Mouse (Mus musculus) left cerebral cortex, postnatal 36 days (tissue): ENCODE results near the gene Taf6l. TPM values are rescaled to one million over a fixed set of nuclear protein-coding genes. Genes with fewer than 3 reads are reported as not detected.
A peak's percentile ranks its signal among the peaks of the same experiment; 100 is the strongest.

Experiments used
- DNase-seq, 2 experiments: peaks; one replicate each; pipeline ENCODE4 v3.0.0; 2021 to 2022; ENCODE audit warnings: low spot score in 2 of 2, mixed read lengths in 1 of 2
- intact Hi-C: fragments of 180-260 bp; cut with DNase I; formaldehyde crosslinking; loops from one replicate; pipeline ENCODE4 v1.15.1; 2025
- total RNA-seq, 2 experiments: library from RNA; stranded (reverse); gene quantifications; 2 replicates each; pipeline ENCODE4 v1.2.3; 2021

Taf6l gene
- total RNA-seq, 2 experiments from 2014 or later: 12.5 to 14.4 TPM

- intact Hi-C loops: no loop called here
- no peak for DNase-seq
Observed at GRCm38 (mm10) chr19:8798947-8799315, 12.7 kb upstream of the Taf6l start.

- peak; percentile 86 to 89 for DNase-seq
- intact Hi-C loops: no loop called here
Observed at GRCm38 (mm10) chr19:8798264-8798946, 12.2 kb upstream of the Taf6l start, which contains the start of gene Polr2g. Polr2g (minus strand) TSS chr19:8798577.

DNA sequence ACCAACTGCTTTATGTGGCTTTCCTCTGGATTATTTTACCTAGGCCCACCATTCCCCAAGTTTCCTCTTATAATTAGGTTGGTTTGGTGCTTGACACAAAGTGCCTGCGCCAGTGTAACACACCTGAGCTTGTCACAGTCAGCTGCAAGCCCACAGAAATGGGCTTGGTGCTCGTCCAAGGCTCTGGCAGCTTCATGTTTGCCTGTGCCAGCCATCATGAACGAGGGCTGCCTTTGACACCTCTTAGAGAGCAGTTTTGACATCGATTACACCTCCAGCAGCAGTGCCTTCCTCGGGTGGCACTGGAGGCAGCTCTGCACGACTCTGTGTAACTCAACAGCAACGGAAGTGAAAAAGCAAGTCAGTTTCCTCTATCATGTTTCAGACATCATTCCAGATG is 4.0 kb upstream of the Taf6l start:
- intact Hi-C loops: no loop called here
- DNase-seq: peak in 1 of 2 experiments; percentile 23

DNA sequence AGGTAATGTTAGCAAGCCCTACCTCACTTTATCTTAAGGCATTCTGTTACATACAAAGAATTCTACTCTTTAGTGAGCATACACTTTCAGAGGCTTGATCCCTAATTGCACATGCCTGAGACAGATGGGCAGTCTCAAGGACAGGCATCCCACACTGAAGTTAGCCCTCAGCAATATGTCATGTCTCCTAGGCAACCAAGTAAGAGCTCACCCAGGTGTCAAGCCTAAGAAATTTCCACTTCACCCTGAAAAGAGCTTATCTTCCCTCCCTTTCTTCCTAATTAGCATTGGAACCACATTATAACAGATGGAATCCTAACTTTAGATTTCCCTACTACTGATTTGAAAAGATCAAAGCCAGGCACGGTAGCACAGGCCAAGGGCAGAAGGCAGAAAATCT is 3.0 kb upstream of the Taf6l start:
- DNase-seq: peak; percentile 13 to 23
- intact Hi-C loops: no loop called here

- no peak for DNase-seq
- intact Hi-C loops: no loop called here
Observed at GRCm38 (mm10) chr19:8788521-8788920, 2.3 kb upstream of the Taf6l start.

DNA sequence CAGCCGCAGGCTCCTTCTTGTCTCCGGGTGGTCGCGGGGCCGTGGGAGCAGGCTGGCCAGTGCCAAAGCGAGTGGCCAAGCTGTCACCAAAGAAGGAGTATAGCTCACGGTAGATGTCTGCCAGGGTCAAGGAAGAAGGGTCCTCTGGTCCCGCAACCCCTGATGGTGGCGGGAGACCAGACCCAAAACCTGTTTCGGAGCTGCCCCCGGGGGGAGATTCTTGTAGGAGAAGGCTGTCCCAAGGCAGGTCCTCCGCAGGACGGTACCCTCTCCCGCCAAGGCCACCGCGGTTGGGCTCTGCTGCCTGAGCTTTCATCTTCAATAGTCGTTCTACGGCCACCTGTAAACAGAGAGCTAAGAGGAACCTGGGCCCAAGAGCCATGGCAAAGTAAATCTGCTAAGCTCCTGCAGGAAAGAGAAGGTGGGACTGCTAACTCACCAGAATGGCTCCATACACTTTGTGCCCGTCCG is 11.2 kb downstream of the Taf6l start:
- peak in 1 of 2 experiments; percentile 24 for DNase-seq
- intact Hi-C loops: loop anchor here (5.0 kb wide), 1 partner anchor 47 kb away; the partner anchor contains the start of gene Hnrnpul2

GRCm38 (mm10) chr19:8774086-8774835 is 12.0 kb downstream of the Taf6l start, which contains the start of gene Tmem179b:
Tmem179b (minus strand) TSS chr19:8774467.
- intact Hi-C loops: loop anchor here (5.0 kb wide), 1 partner anchor 48 kb away; the partner anchor contains the start of gene Hnrnpul2
- peak; percentile 97 for DNase-seq

DNA sequence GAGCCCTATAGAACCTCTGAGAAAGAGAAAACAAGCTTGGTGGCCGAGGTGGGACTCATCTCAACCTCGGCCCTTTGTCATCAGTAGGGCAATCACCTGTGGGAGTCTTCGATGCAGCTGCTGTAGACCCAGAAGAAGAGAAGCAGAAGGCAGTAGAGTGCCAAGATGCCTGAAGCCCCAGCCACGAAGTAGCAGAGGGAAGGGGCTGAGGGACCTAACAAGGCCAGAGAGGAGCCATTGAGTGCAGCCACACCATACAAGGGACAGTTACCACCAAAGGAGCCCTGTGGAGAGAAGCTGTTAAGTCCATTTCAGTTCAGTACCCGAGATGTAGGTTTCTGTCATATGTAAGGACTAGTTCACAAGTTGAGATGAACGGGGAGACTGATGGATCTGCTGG is 12.8 kb downstream of the Taf6l start:
- intact Hi-C loops: loop anchor here (5.0 kb wide), 1 partner anchor 49 kb away; the partner anchor contains the start of gene Hnrnpul2

DNA sequence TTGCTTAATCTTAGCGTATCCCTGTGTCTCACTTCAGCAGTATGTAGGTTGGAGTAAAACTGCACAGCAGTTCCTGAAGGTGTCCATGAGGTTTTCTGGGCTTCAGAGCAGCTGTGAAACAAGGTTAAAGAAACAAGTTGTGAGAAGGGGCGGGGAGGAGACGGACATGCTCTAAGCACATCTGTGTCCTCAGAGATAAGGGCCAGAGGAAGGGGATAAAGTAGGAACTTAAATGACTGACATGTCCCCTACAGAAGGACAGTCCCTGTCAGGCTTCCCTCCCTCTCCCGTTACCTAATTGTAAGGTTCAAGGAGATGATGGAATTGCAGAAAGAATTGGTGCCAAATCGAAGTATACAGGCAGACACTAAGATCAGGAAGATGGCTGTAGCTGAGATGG is 13.2 kb downstream of the Taf6l start:
- intact Hi-C loops: loop anchor here (5.0 kb wide), 1 partner anchor 49 kb away; the partner anchor contains the start of gene Hnrnpul2
- no peak for DNase-seq

More for the DNA sequence above, 12.8 kb downstream of the Taf6l start:
- DNase-seq: no peak

- intact Hi-C loops: loop anchor here (5.0 kb wide), 1 partner anchor 52 kb away; the partner anchor contains the start of gene Hnrnpul2
Observed at GRCm38 (mm10) chr19:8770567-8771270, 15.5 kb downstream of the Taf6l start, which contains the start of gene Tmem223. Tmem223 (plus strand) TSS chr19:8770996.

GRCm38 (mm10) chr19:8765562-8765961 is 20.7 kb downstream of the Taf6l start:
- intact Hi-C loops: no loop called here
- no peak for DNase-seq

More at GRCm38 (mm10) chr19:8770567-8771270, 15.5 kb downstream of the Taf6l start, which contains the start of gene Tmem223:
- DNase-seq: peak; percentile 82 to 85

- DNase-seq: no peak
- intact Hi-C loops: no loop called here
Observed at GRCm38 (mm10) chr19:8763276-8763675, 22.9 kb downstream of the Taf6l start.

GRCm38 (mm10) chr19:8760757-8761156 is 25.5 kb downstream of the Taf6l start:
- no peak for DNase-seq
- intact Hi-C loops: no loop called here

- no peak for DNase-seq
- intact Hi-C loops: no loop called here
Observed at GRCm38 (mm10) chr19:8758899-8759298, 27.3 kb downstream of the Taf6l start.

- intact Hi-C loops: no loop called here
- DNase-seq: no peak
Observed at GRCm38 (mm10) chr19:8757471-8757998, 28.7 kb downstream of the Taf6l start.

DNA sequence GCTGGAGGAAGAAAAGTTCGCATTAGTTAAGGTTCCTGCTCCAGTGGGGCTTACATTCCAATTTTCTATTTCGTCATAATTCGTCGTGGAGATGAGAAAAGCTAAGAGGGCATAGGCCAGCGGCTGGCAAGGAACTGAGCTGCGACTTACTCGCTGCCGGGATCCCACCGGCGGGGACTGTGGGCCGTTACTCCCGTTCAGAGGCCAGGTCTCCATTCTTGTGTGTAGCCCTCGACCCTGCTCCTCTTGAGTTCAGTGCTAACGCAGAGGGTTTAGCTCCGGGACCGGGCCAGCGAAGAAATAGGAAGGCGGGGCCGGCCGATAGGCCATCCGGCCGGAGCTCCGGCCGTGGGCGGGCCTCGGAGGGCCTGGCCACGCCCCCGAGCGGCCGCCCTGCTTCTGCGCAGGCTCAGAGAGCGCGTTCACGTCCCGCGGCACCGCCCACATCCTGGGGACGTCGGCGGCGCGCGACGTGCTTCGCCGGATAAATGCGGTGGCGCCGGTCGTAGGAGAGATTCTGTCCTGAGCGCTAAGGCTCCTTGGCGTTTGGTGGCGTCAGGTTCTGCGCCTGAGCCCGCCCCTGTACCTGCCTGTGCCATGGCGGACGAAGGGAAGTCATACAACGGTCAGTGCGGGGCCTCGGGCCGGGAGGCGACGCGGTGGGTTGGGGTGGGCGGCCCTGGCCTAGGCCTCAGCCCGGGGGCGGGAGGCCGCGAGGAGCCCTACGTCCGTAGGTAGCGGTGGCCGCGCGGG is 29.4 kb downstream of the Taf6l start, which contains the start of gene Nxf1:
Gene Nxf1 (plus strand): TSS at position 439 of the 753 bp plus-strand sequence.
- intact Hi-C loops: no loop called here
- DNase-seq: peak; percentile 90 to 93

DNA sequence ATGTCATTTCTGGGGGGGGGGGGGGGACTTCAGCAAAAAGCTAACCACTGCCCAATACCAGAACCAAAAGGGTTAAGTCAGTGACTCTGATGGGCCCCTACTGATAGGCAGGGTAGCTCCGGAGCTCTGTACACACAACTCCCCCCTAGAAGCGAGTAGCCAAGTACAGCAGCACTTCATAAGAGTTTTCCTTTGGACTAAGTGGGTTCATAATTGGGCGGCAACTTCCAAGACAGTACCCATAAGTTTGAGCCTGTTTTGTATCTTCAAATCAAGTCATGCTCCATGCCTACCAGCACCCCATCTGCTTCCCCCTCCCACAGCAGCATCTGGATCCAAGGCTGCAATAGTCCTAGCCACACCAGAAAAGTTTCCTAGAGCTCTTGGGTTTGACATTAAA is 30.6 kb downstream of the Taf6l start:
- intact Hi-C loops: no loop called here
- no peak for DNase-seq

DNA sequence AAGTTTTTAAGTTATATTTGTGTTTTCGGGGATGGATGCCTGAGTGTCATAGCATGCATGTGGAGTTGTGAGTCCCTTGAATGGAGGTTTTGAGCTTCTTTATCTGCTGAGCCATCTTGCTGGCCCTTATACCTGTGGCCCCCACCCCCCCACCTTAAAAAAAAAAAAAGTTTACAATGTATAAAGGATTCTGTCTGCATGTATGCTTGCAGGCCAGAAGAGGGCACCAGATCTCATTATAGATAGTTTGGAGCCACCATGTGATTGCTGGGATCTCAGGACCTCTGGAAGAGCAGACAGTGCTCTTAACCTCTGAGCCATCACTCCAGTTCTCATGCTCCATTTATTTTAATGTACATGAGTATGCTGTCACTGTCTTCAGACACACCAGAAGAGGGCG is 38.8 kb downstream of the Taf6l start:
- intact Hi-C loops: no loop called here
- DNase-seq: no peak

- intact Hi-C loops: no loop called here
- no peak for DNase-seq
Observed at GRCm38 (mm10) chr19:8745382-8745781, 40.8 kb downstream of the Taf6l start.
